Mouse (Mus musculus) layer of hippocampus, postnatal 10 days (tissue): Measurements from ENCODE around the gene Adk. TPM values are rescaled to one million over a fixed set of nuclear protein-coding genes. Genes with fewer than 3 reads are reported as not detected.

Source experiments
- DNase-seq, 2 experiments: peaks; one replicate each; pipeline ENCODE4 v3.0.0; 2021; ENCODE audit warnings: low spot score in 2 of 2
- total RNA-seq, 2 experiments: library from RNA; stranded (reverse); gene quantifications; 2 replicates each; pipeline ENCODE4 v1.2.3; 2021

Gene Adk
- total RNA-seq, 2 experiments from 2014 or later, result 70.3 to 70.6 TPM

GRCm38 (mm10) chr14:21096279-21096678, 43.9 kb downstream of the Adk start:
- no peak for DNase-seq

DNA sequence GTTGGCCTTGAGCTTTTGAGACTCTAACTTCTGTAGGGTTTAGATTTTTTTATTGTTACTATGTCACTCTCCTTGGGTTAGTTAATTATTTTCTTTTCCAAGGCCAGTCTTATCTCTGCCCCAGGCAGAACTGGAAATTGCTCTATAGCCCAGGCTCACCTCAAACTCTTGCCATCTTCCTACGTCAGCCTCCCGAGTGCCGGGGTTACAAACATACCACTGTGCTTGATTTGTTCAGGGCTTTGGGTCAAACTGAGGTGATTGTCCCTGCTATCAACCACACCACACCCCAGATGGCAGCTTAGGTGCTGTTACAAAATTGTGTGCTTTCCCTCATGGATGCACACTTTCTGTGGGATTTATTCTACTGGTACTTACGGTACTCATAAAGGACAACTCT, 44.3 kb downstream of the Adk start:
- no peak for DNase-seq

- peak in 1 of 2 experiments; percentile 25 for DNase-seq
Measured at GRCm38 (mm10) chr14:21099371-21099770, 47.0 kb downstream of the Adk start.

- no peak for DNase-seq
Measured at GRCm38 (mm10) chr14:21100876-21101275, 48.5 kb downstream of the Adk start.

DNA sequence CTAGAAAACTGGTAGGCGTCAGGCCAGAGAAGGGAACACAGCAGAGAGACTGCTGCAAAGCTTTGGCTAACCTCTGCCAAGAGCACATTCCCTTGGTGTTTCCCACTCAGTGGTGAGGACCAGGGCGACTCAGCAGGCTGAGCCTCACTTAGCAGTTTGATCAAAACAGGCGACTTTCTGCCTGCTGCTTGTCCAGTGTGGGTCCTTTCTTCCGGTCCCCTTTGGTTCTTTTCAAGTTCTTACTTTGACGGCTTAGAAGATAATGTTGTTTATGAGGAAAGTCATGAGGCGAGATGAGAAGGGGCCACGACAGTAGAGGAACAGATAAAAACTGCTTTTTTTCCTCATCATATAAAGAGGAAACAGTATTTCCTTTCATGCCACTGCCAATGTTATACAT, 49.2 kb downstream of the Adk start:
- peak in 1 of 2 experiments; percentile 29 for DNase-seq

DNA sequence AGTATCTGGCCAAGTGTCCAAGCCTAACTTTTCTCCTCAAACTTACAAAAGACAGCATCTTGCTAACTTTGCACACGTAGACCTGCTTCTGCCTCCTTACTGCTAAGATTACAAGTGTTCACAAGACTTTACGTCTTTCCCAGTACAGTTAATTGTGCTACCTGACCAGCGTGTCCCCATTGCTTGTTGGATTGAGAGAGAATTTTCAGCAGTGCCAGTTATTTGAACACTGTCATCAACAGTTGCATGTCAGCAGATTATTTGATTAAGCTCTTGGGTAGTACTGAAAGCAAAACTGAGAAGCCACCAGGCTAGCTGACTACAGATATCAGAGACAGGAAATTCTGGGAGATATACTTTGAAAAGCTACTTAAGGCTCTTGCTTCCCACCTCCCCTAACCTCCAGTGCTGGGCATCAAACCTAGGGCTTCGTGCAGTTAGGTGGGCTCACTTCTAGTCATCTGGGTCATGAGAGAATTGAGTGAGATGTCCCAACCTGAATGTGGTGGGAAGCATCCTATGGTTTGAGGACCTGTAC, 50.4 kb downstream of the Adk start:
- DNase-seq, result no peak

- no peak for DNase-seq
Measured at GRCm38 (mm10) chr14:21105049-21105448, 52.7 kb downstream of the Adk start.

DNA sequence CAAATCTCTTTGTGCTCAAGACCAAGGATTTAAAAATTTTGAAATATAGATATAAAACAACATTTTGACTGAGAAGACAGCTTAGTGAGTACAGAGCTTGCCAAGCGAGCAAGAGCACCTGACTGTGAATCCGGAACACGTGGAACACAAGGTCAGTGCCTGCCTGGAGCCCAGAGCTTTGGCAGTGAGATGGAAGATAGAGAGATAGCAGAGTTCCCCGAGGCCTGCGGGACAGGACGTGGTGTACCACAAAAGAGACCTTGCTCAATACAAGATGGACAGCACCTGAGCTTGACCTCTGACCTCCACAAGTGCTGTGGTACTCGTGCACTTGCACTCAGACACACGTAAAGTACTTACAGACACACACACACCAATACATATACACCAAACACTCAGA, 54.2 kb downstream of the Adk start:
- DNase-seq, result no peak

- no peak for DNase-seq
Measured at GRCm38 (mm10) chr14:21107551-21107950, 55.2 kb downstream of the Adk start.

GRCm38 (mm10) chr14:21110492-21110891, 58.1 kb downstream of the Adk start:
- no peak for DNase-seq

DNA sequence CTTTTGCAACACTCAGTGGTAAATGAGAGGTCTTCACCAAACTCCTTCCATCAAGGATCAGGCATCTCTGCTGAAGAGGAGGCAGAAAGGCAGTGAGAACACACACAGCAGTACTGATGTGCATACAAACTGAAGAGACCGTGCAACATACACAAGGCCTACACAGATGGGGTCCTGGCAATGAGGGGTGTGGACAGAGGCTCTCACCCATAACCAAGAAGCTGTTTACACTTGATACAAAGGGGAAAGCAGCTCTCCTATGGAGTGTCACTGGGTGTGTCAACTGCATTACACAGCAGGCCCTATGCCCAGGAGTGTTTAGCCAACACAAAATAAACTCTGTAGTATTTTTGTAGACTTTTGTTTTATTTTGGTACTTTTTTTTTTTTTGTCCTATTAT, 59.1 kb downstream of the Adk start:
- no peak for DNase-seq

- no peak for DNase-seq
Measured at GRCm38 (mm10) chr14:21112174-21112573, 59.8 kb downstream of the Adk start.

DNA sequence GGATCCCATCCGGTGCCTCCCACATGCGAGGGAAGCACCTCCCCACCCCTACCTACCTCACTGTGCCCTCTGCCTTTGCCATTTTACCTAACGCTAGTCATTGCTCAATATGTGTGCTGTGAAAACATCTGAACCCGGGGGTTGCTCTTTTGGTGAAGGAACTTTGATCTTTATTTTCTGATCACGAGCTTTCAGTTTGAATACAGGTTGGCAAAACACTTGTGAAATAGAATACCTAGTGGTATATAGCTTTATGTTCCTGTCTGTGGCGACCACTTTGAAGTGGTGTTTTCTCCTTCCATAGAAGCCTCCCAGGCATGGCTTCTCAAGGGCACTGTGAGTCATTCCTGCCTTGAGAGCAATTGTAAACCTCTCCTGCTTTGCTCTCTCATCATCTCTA, 60.4 kb downstream of the Adk start:
- DNase-seq, result no peak

GRCm38 (mm10) chr14:21114339-21114738, 62.0 kb downstream of the Adk start:
- no peak for DNase-seq

DNA sequence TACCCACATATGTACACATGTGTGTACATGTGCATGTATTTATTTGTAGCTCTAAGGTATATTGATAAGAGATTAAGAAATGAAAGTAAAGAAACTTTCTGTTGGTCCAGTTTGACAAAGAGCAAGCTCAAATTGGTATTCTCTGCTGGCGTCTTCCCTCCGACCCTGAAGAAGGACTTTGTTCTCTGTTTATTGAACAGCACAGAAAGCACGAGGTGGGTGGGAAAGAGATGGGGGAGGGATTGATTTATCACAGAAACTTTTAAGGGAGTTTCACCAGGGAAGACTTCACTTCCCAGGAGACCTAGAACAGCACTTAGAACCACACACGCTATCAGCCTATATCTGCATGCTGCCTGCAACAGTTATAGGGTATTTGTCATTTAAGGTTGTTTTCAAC, 62.9 kb downstream of the Adk start:
- DNase-seq, result no peak

DNA sequence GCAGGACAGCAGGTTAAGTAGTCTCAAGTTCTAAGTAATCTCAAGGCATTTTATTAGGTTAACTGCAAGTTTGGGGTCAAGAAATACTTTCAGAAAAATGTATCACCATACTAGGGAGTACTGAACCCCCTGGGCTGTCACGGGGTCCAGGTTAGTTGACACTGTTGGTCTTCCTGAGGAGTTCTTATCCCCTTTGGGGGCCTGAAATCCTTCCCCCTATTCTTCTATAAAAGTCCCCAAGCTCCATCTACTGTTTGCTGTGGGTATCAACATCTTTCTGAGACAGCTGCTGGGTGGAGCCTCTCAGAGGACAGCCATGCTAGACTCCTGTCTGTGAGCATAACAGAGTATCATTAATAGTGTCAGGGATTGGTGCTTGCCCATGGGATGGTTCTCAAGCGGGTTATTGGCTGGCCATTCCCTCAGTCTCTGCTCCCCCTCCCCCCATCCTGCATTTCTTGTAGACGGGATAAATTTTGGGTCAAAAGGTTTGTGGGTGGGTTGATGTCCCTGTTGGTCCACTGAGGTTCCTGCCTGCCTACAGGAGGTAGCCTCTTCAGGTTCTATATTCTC, 63.6 kb downstream of the Adk start:
- DNase-seq, result peak; percentile 25 to 33

DNA sequence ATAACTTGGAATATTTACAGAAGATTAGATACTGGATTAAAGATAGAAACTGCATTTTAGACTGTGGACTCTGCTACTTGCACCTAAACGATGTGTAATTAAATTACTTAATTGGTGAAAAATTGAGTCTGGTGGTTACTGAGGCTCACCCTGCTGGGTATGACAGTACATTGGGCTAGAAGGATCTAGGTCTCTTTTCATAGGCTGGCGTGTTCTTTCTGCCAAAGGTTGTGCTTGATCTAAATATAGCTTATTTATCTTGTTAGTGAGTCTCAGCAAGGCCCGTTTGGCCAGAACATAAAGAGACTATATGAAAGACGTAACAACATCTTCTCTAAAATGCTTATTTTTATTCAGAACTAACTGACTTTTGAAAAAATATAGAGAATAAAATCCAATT, 65.7 kb downstream of the Adk start:
- no peak for DNase-seq

- no peak for DNase-seq
Measured at GRCm38 (mm10) chr14:21119653-21120313, 67.4 kb downstream of the Adk start.

DNA sequence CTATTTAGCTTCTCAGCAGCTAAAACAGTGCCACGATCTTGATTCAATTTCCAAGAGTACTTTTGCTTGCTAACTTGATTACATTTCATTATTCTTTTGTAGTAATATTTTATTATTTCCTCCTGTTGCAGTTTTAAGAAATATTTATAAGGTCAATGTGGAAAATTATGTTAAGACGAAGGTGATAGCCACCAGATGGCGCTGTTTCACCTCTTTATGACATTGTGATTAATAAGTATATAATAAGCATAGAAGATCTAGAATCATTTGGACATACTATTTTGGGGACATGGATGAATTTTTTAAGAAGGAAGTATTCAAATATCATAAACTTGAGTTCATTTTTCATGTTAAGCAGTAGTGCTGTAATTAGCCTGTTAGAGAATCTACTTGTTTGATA, 68.1 kb downstream of the Adk start:
- peak; percentile 45 to 56 for DNase-seq

DNA sequence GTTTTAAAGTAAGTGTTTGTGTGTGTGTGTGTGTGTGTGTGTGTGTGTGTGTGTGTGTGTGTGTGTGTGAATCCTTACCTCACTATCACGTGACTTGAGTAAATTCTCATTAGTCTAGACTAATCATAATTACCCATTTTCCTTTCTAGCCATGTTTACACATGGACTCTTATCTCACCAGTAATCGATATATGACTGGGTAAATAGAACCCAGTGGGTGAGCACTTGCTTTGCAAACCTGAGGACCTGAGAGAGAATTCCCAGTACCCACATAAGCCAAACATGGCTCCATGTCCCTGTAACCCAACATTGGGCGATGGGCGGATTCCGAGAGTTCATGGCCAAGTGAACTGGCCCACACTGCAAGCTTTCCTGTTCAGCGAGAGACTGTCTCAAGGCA, 74.8 kb downstream of the Adk start:
- no peak for DNase-seq

GRCm38 (mm10) chr14:21136906-21137305, 84.5 kb downstream of the Adk start:
- DNase-seq, result peak; percentile 68 to 75

DNA sequence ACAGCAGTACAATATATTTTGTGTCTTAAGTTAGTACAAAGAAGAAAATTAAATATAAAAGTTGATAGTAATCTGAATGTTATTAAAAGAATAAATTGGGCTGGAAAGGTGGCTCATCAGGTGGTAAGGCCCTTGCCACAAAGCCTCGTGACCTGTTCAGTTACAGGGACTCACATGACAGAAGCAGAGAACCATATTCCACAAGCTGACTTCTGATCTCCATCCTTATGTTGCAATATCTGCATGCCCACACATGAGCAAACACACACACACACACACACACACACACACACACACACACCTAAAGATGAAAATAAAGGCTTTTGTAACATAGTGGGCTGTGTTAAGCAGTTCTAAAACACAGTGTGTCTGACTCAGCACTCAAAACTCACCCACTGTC, 90.2 kb downstream of the Adk start:
- no peak for DNase-seq
